Mouse (Mus musculus) small intestine, adult 2 months (tissue): Measurements from ENCODE around the gene Rnf222.
A peak's percentile ranks its signal among the peaks of the same experiment; 100 is the strongest.

Experiments used
- CTCF ChIP-seq: fragments of 200-500 bp; IDR thresholded peaks from 2 replicates; pipeline ENCODE4 v1.5.1; 2012; ENCODE audit warnings: low read depth, mild to moderate bottlenecking, control low read depth, inconsistent platforms, low read length, moderate library complexity, mixed read lengths; ENCODE audit not compliant: insufficient replicate concordance, insufficient read length; ENCODE audit errors: extremely low read depth
- POLR2A ChIP-seq: fragments of 200-500 bp; IDR thresholded peaks from 2 replicates; pipeline ENCODE4 v1.6.1; 2012; ENCODE audit warnings: low read depth, mild to moderate bottlenecking, control low read depth, inconsistent platforms, low read length, moderate library complexity

DNA sequence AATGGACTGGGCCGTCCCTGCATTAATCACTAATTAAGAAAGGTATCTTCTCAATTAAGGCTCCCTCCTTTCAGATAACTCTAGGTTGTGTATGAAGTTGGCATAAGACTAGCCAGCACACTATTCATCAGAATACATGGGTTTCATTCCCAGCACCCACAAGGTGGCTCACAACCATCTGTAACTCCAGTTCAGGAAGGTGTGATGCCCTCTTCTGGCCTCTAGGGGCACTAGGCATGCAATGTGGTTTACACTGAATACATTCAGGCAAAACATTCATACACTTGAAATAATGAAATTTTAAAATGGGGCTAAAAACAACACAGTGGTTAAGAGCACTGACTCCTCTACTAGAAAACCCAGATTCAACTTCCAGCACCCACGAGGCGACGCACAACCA lies 8.8 kb downstream of the Rnf222 start:
- TF ChIP-seq CTCF (peak; percentile 49; the same call in 1 of the 2 replicates), POLR2A (no peak)
